8 mouse cellular contexts compared by ENCODE assay signal in genomic region chr5:139098991-139099972, GRCm38 (mm10). TPM values are rescaled to one million over a fixed set of nuclear protein-coding genes. Genes with fewer than 3 reads are reported as not detected.
DNase-seq lines count a peak whose midpoint lies in the region; ATAC-seq and TF ChIP-seq lines count a peak whose summit lies in the region.
"Had no signal": no experiment of that assay in that cellular context is flagged by ENCODE, and none has a peak within 500 bp of the region (broad histone marks: within the 10 kb centered on the region; RNA-seq: fewer than 3 reads in every experiment).

No protein-coding gene starts in this region.

- no peaks in the 10 kb centered on the region for H3K4me1 ChIP-seq in midbrain, embryonic 11.5 days (ENCODE audit: control insufficient read depth, insufficient read depth, low read length)
- peaks cover 10% of the 10 kb centered on the region for H3K4me1 ChIP-seq in midbrain, embryonic 10.5 days
- H3K4me1 ChIP-seq in cerebellum, adult 2 months (ENCODE audit: control insufficient read depth, insufficient read depth, low read length), result peaks cover 33% of the 10 kb centered on the region
- H3K4me1 ChIP-seq in heart, adult 2 months (ENCODE audit: control insufficient read depth, insufficient read depth, low read length), result peaks cover 6% of the 10 kb centered on the region
- H3K4me1 ChIP-seq in stomach, embryonic 16.5 days (ENCODE audit: control insufficient read depth, insufficient read depth, low read length), result peaks cover 4% of the 10 kb centered on the region; the same call in 1 of the 2 replicates
- peaks cover 9% of the 10 kb centered on the region for H3K4me1 ChIP-seq in kidney, embryonic 16.5 days (ENCODE audit: insufficient read depth, low read length)

- H3K4me2 ChIP-seq in midbrain, embryonic 11.5 days, result no peak overlapping the region
- no peak overlapping the region for H3K4me2 ChIP-seq in stomach, embryonic 16.5 days (ENCODE audit: low read depth, low read length)
- no peak overlapping the region for H3K4me2 ChIP-seq in kidney, embryonic 16.5 days (replicated peaks; ENCODE audit: low read depth, low read length)
- H3K4me2 ChIP-seq: limb, embryonic 12.5 days had no signal

- H3K9ac ChIP-seq in midbrain, embryonic 11.5 days (ENCODE audit: low read length), result no peak overlapping the region
- no peak overlapping the region for H3K9ac ChIP-seq in heart, adult 2 months (ENCODE audit: low read depth, low read length)
- H3K9ac ChIP-seq in stomach, embryonic 16.5 days (ENCODE audit: low read length), result no peak overlapping the region
- H3K9ac ChIP-seq in kidney, embryonic 16.5 days (replicated peaks; ENCODE audit: low read length), result no peak overlapping the region; the same call in 1 of the 2 replicates
- H3K9ac ChIP-seq: limb, embryonic 12.5 days had no signal

- no peaks in the 10 kb centered on the region for H3K79me2 ChIP-seq in heart, adult 2 months (replicated peaks; ENCODE audit: control insufficient read depth, insufficient read depth, low read length)

- H3K9me3 ChIP-seq in midbrain, embryonic 11.5 days (ENCODE audit: control insufficient read depth, low read length), result no peaks in the 10 kb centered on the region
- no peaks in the 10 kb centered on the region for H3K9me3 ChIP-seq in midbrain, embryonic 10.5 days (replicated peaks)
- H3K9me3 ChIP-seq in stomach, embryonic 16.5 days (replicated peaks; ENCODE audit: control insufficient read depth, low read length), result peaks cover 7% of the 10 kb centered on the region; the same call in 1 of the 2 replicates
- peaks cover 9% of the 10 kb centered on the region; the same call in 1 of the 2 replicates for H3K9me3 ChIP-seq in kidney, embryonic 16.5 days (ENCODE audit: low read length)

- peak; percentile 24; the same call in 1 of the 2 replicates for TF ChIP-seq EP300 in heart, adult 2 months (IDR thresholded peaks at IDR 0.05; ENCODE audit: insufficient read depth, low read depth, low read length)

- 52% methylated on average over 12 of the region's 12 CpGs for WGBS in midbrain, embryonic 11.5 days
- 54% methylated on average over 12 of the region's 12 CpGs for WGBS in midbrain, embryonic 10.5 days
- 8% methylated on average over 12 of the region's 12 CpGs for WGBS in cerebellum, adult 2 months
- 19% methylated on average over 12 of the region's 12 CpGs for WGBS in heart, adult 2 months
- WGBS in stomach, embryonic 16.5 days, result 41% methylated on average over 12 of the region's 12 CpGs
- 45% methylated on average over 12 of the region's 12 CpGs for WGBS in kidney, embryonic 16.5 days

- H3K27ac ChIP-seq in midbrain, embryonic 11.5 days (ENCODE audit: low read depth, low read length), result no peak overlapping the region
- no peak overlapping the region for H3K27ac ChIP-seq in midbrain, embryonic 10.5 days (replicated peaks)
- H3K27ac ChIP-seq in cerebellum, adult 2 months (ENCODE audit: insufficient read depth, low read length), result peak overlapping the region; percentile 73
- no peak overlapping the region for H3K27ac ChIP-seq in heart, adult 2 months
- no peak overlapping the region for H3K27ac ChIP-seq in stomach, embryonic 16.5 days (ENCODE audit: low read length)
- H3K27ac ChIP-seq in kidney, embryonic 16.5 days (ENCODE audit: low read length), result no peak overlapping the region
- H3K27ac ChIP-seq: limb, embryonic 12.5 days had no signal

- H3K36me3 ChIP-seq in midbrain, embryonic 11.5 days (ENCODE audit: control insufficient read depth, insufficient read depth, low read length), result no peaks in the 10 kb centered on the region
- no peaks in the 10 kb centered on the region for H3K36me3 ChIP-seq in midbrain, embryonic 10.5 days
- H3K36me3 ChIP-seq in heart, adult 2 months (ENCODE audit: control insufficient read depth, insufficient read depth, low read length), result no peaks in the 10 kb centered on the region
- H3K36me3 ChIP-seq in stomach, embryonic 16.5 days (ENCODE audit: control insufficient read depth, insufficient read depth, low read length), result 0 out of 2 replicates have a peak, but pooled peaks cover 4% of the 10 kb centered on the region
- no peaks in the 10 kb centered on the region for H3K36me3 ChIP-seq in kidney, embryonic 16.5 days (ENCODE audit: insufficient read depth, low read length)
- H3K36me3 ChIP-seq: limb, embryonic 12.5 days had no signal

- H3K27me3 ChIP-seq in midbrain, embryonic 11.5 days (ENCODE audit: control insufficient read depth, insufficient read depth, low read length), result no peaks in the 10 kb centered on the region
- no peaks in the 10 kb centered on the region for H3K27me3 ChIP-seq in midbrain, embryonic 10.5 days (ENCODE audit: low read depth, poor library complexity, severe bottlenecking)
- H3K27me3 ChIP-seq in cerebellum, adult 2 months (ENCODE audit: control insufficient read depth, insufficient read depth, low read length), result no peaks in the 10 kb centered on the region
- H3K27me3 ChIP-seq in heart, adult 2 months (ENCODE audit: control insufficient read depth, insufficient read depth, low read length), result no peaks in the 10 kb centered on the region
- H3K27me3 ChIP-seq in stomach, embryonic 16.5 days (ENCODE audit: control insufficient read depth, insufficient read depth, low read length), result no peaks in the 10 kb centered on the region
- no peaks in the 10 kb centered on the region for H3K27me3 ChIP-seq in kidney, embryonic 16.5 days (ENCODE audit: insufficient read depth, low read length)

- intact Hi-C loops in heart, adult 2 months (cut with DNase I), result no loop called here

- no peak overlapping the region for H3K4me3 ChIP-seq in midbrain, embryonic 11.5 days (ENCODE audit: low read depth, low read length)
- no peak overlapping the region for H3K4me3 ChIP-seq in midbrain, embryonic 10.5 days
- H3K4me3 ChIP-seq in cerebellum, adult 2 months (replicated peaks; ENCODE audit: insufficient read depth, low read depth, low read length), result no peak overlapping the region
- H3K4me3 ChIP-seq in heart, adult 2 months, result no peak overlapping the region
- no peak overlapping the region for H3K4me3 ChIP-seq in stomach, embryonic 16.5 days (replicated peaks; ENCODE audit: low read length)
- no peak overlapping the region for H3K4me3 ChIP-seq in kidney, embryonic 16.5 days (ENCODE audit: low read length)
- H3K4me3 ChIP-seq: limb, embryonic 12.5 days had no signal

- no peak for TF ChIP-seq POLR2A in cerebellum, adult 2 months (IDR thresholded peaks at IDR 0.05; ENCODE audit: borderline replicate concordance, insufficient read depth, low read length)
- no peak for TF ChIP-seq POLR2A in heart, adult 2 months (IDR thresholded peaks at IDR 0.05; ENCODE audit: insufficient read depth, low read depth, low read length)

- no peak for TF ChIP-seq CTCF in cerebellum, adult 2 months (IDR thresholded peaks at IDR 0.05; ENCODE audit: borderline replicate concordance, insufficient read depth, low read depth, low read length)
- TF ChIP-seq CTCF in heart, adult 2 months (IDR thresholded peaks at IDR 0.05), result no peak

- DNase-seq in midbrain, embryonic 11.5 days (ENCODE audit: low spot score, missing footprints), result peak; percentile 61
- DNase-seq in midbrain, embryonic 10.5 days (ENCODE audit: low spot score), result no peak
- DNase-seq in cerebellum, adult 2 months, result peak; percentile 81 to 83
- peak in 1 of 2 experiments; percentile 57 for DNase-seq in heart, adult 2 months
- DNase-seq in left cerebral cortex, adult 11 months (ENCODE audit: low spot score), result peak; percentile 46

- no peak for ATAC-seq in midbrain, embryonic 11.5 days (ENCODE audit: low FRiP score)
- 0 out of 2 replicates have a peak, but pooled peaks have one; percentile 37 for ATAC-seq in stomach, embryonic 16.5 days (ENCODE audit: insufficient read depth, low FRiP score)
- ATAC-seq in kidney, embryonic 16.5 days (ENCODE audit: low FRiP score, low TSS enrichment), result no peak

RNA-seq across cellular contexts. Expression of gene Prkar1b, which starts 50.5 kb away (rescaled TPM):
- 19.5 and 20.2 TPM in 2 replicates for polyA plus RNA-seq in midbrain, embryonic 11.5 days (2014; fragmentation: Nextera tagmentation; extraction: Ambion mirVana)
- 9.4 and 21.6 TPM in 2 replicates for polyA plus RNA-seq in midbrain, embryonic 10.5 days (2016; fragmentation: Nextera tagmentation; extraction: Ambion mirVana)
- polyA plus RNA-seq in cerebellum, adult 2 months (2012; rRNA removed), result 507 and 509 TPM in 2 replicates
- total RNA-seq in heart, adult 2 months (2021), result 1 to 10 TPM; 1.4 to 1.5 TPM
- polyA plus RNA-seq in heart, adult 2 months (2012; rRNA removed), result 2.0 and 2.8 TPM in 2 replicates
- 25.2 and 25.8 TPM in 2 replicates for polyA plus RNA-seq in stomach, embryonic 16.5 days (2015; fragmentation: Nextera tagmentation; extraction: Ambion mirVana)
- 24.6 and 28.8 TPM in 2 replicates for polyA plus RNA-seq in kidney, embryonic 16.5 days (2015; fragmentation: Nextera tagmentation; extraction: Ambion mirVana)

RNA-seq across cellular contexts. Expression of gene Dnaaf5, which starts 50.7 kb away (rescaled TPM):
- 5.2 and 5.3 TPM in 2 replicates for polyA plus RNA-seq in midbrain, embryonic 11.5 days (2014; fragmentation: Nextera tagmentation; extraction: Ambion mirVana)
- 6.7 and 7.7 TPM in 2 replicates for polyA plus RNA-seq in midbrain, embryonic 10.5 days (2016; fragmentation: Nextera tagmentation; extraction: Ambion mirVana)
- 7.0 and 7.9 TPM in 2 replicates for polyA plus RNA-seq in cerebellum, adult 2 months (2012; rRNA removed)
- 10 to 100 TPM; 16.1 to 16.7 TPM for total RNA-seq in heart, adult 2 months (2021)
- 12.1 and 12.2 TPM in 2 replicates for polyA plus RNA-seq in heart, adult 2 months (2012; rRNA removed)
- 2.6 and 3.1 TPM in 2 replicates for polyA plus RNA-seq in stomach, embryonic 16.5 days (2015; fragmentation: Nextera tagmentation; extraction: Ambion mirVana)
- 7.2 and 9.1 TPM in 2 replicates for polyA plus RNA-seq in kidney, embryonic 16.5 days (2015; fragmentation: Nextera tagmentation; extraction: Ambion mirVana)

Comparison
In these comparisons a context has a peak if more than half of its experiments do, and no peak if none do; other contexts are left out.
1. RNA of gene Prkar1b, which starts 50.5 kb away (polyA plus RNA-seq): 507 to 509 TPM in cerebellum, adult 2 months; 25.2 to 25.8 TPM in stomach, embryonic 16.5 days, 24.6 to 28.8 TPM in kidney, embryonic 16.5 days, 19.5 to 20.2 TPM in midbrain, embryonic 11.5 days, 9.4 to 21.6 TPM in midbrain, embryonic 10.5 days and 2.0 to 2.8 TPM in heart, adult 2 months; every median in the first group is over 10 times any median in the second.